ENCODE assay signal across 31 mouse cellular contexts in the genomic region with DNA sequence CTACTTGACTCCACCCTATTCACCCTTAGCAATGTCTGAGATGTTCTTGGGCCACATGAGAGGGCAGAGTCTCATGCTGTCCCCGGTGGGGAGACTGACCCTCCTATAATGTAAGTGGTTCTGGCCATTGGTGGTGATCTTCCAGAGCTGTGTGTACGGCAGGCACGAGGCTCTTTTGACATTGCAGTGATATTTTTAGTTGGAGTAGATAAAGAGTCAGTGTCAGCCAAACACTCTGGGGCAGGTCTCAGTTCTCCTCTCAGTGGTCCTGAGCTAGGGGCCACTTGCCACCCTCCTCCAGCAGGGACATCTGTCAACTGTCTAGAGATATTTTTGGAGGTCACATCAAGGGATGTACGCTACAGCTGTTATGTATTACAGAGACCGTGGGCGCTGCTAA. TPM values are rescaled to one million over a fixed set of nuclear protein-coding genes. Genes with fewer than 3 reads are reported as not detected.
DNase-seq lines count a peak whose midpoint lies in the region; ATAC-seq and TF ChIP-seq lines count a peak whose summit lies in the region.
"Had no signal": no experiment of that assay in that cellular context is flagged by ENCODE, and none has a peak within 500 bp of the region (broad histone marks: within the 10 kb centered on the region; RNA-seq: fewer than 3 reads in every experiment).

No protein-coding gene starts in this region.

- 55% methylated on average over 6 of the region's 6 CpGs for WGBS in bone marrow, adult 2 months
- WGBS in heart, embryonic 13.5 days, result 31% methylated on average over 6 of the region's 6 CpGs

- 0 out of 2 replicates have a peak, but pooled peaks have one; percentile 23 for TF ChIP-seq POLR2A in bone marrow, adult 2 months (IDR thresholded peaks at IDR 0.05; ENCODE audit: borderline replicate concordance, control insufficient read depth, low read depth, low read length)

- H3K36me3 ChIP-seq in heart, embryonic 13.5 days, result no peaks in the 10 kb centered on the region
- H3K36me3 ChIP-seq: embryonic facial prominence, embryonic 13.5 days; G1E; hindbrain, embryonic 13.5 days; limb, embryonic 12.5 days; midbrain, embryonic 13.5 days; neural tube, embryonic 15.5 days; stomach, embryonic 15.5 days had no signal

- no peak overlapping the region for H3K4me3 ChIP-seq in bone marrow, adult 2 months (replicated peaks; ENCODE audit: control insufficient read depth, low read depth, low read length)
- no peak overlapping the region for H3K4me3 ChIP-seq in heart, embryonic 13.5 days
- H3K4me3 ChIP-seq: embryonic facial prominence, embryonic 13.5 days; erythroblast, embryonic 14.5 days; gastrocnemius, adult 2 months; hindbrain, embryonic 13.5 days; limb, embryonic 12.5 days; midbrain, embryonic 13.5 days; neural tube, embryonic 15.5 days; stomach, embryonic 15.5 days had no signal

- intact Hi-C loops in heart, postnatal 25 days (cut with DNase I), result loop anchor here (2.0 kb wide), 1 partner anchor 30 kb away; a partner anchor contains a TSS
- intact Hi-C loops in left cerebral cortex, postnatal 25 days (cut with DNase I), result no loop called here

- TF ChIP-seq CTCF in bone marrow, adult 2 months (IDR thresholded peaks at IDR 0.05; ENCODE audit: control insufficient read depth, insufficient read depth, low read length), result no peak

- peaks cover 11% of the 10 kb centered on the region; the same call in 1 of the 2 replicates for H3K4me1 ChIP-seq in bone marrow, adult 2 months (ENCODE audit: control insufficient read depth, insufficient read depth, low read length)
- H3K4me1 ChIP-seq in heart, embryonic 13.5 days, result peaks cover 30% of the 10 kb centered on the region
- H3K4me1 ChIP-seq: embryonic facial prominence, embryonic 13.5 days; limb, embryonic 12.5 days; midbrain, embryonic 13.5 days had no signal

- peak; percentile 96 for DNase-seq in heart, adult 11 months
- no peak for DNase-seq in heart, postnatal 25 days (ENCODE audit: low spot score)
- peak; percentile 25 for DNase-seq in heart, postnatal 4 days
- DNase-seq in cerebellum, adult 8-10 months, result no peak
- DNase-seq in left cerebral cortex, postnatal 25 days (ENCODE audit: low spot score in 2 of 2), result no peak
- DNase-seq: adrenal gland, postnatal 10 days; cerebellum, adult 11 months; cerebellum, adult 9-11 months; embryo, embryonic 11 days; gastrocnemius, adult 2 months; gastrocnemius, postnatal 36 days; kidney, adult 9 months; kidney, postnatal 14 days; lung, postnatal 10 days; retina, postnatal 1 day; right cerebral cortex, postnatal 14 days; thymus, postnatal 14 days had no signal

- peak overlapping the region; percentile 95 for H3K27ac ChIP-seq in bone marrow, adult 2 months (ENCODE audit: control insufficient read depth, insufficient read depth, low read depth, low read length, poor library complexity)
- H3K27ac ChIP-seq in heart, embryonic 13.5 days (replicated peaks), result peak overlapping the region; percentile 76
- H3K27ac ChIP-seq: embryonic facial prominence, embryonic 13.5 days; hindbrain, embryonic 13.5 days; limb, embryonic 12.5 days; macrophage; midbrain, embryonic 13.5 days; neural tube, embryonic 15.5 days; stomach, embryonic 15.5 days had no signal

- no peak for ATAC-seq in heart, embryonic 13.5 days (ENCODE audit: extremely low read depth, insufficient number of reproducible peaks, low FRiP score, low TSS enrichment)
- ATAC-seq: forebrain, embryonic 16.5 days; intestine, postnatal 0 days; midbrain, embryonic 13.5 days had no signal

- H3K9me3 ChIP-seq in heart, embryonic 13.5 days, result no peaks in the 10 kb centered on the region
- H3K9me3 ChIP-seq: embryonic facial prominence, embryonic 13.5 days; G1E; limb, embryonic 12.5 days; midbrain, embryonic 13.5 days; neural tube, embryonic 15.5 days; stomach, embryonic 15.5 days had no signal

- no peak overlapping the region for H3K4me2 ChIP-seq in heart, embryonic 13.5 days
- H3K4me2 ChIP-seq: embryonic facial prominence, embryonic 13.5 days; hindbrain, embryonic 13.5 days; limb, embryonic 12.5 days; midbrain, embryonic 13.5 days; neural tube, embryonic 15.5 days; stomach, embryonic 15.5 days had no signal

- H3K27me3 ChIP-seq in heart, embryonic 13.5 days (replicated peaks), result no peaks in the 10 kb centered on the region
- H3K27me3 ChIP-seq: embryonic facial prominence, embryonic 13.5 days; hindbrain, embryonic 13.5 days; limb, embryonic 12.5 days; midbrain, embryonic 13.5 days; neural tube, embryonic 15.5 days; stomach, embryonic 15.5 days had no signal

- no peak overlapping the region for H3K9ac ChIP-seq in heart, embryonic 13.5 days
- H3K9ac ChIP-seq: embryonic facial prominence, embryonic 13.5 days; hindbrain, embryonic 13.5 days; limb, embryonic 12.5 days; midbrain, embryonic 13.5 days; neural tube, embryonic 15.5 days; stomach, embryonic 15.5 days had no signal

RNA-seq across cellular contexts. Expression of a gene that starts 28.2 kb away (rescaled TPM):
- under 1 TPM; 0.14 to 0.26 TPM for total RNA-seq in heart, postnatal 25 days (2021)
- polyA plus RNA-seq in bone marrow, adult 2 months (2011; ENCODE audit: insufficient read depth, insufficient read length, low replicate concordance, missing spikeins), result 4.4 and 11.8 TPM in 2 replicates
- polyA plus RNA-seq in heart, embryonic 13.5 days (2015; fragmentation: Nextera tagmentation; extraction: Ambion mirVana), result not detected in 2 replicates
- total RNA-seq in heart, postnatal 4 days (2021), result under 1 TPM in 1 of 2 experiments, not detected in 1; 0.11 TPM
- under 1 TPM; 0.27 to 0.41 TPM for total RNA-seq in left cerebral cortex, postnatal 25 days (2021)
- total RNA-seq: gastrocnemius, adult 2 months; gastrocnemius, postnatal 36 days had no signal
- polyA plus RNA-seq: erythroblast, embryonic 14.5 days; forebrain, embryonic 11.5 days; G1E; limb, embryonic 12.5 days; macrophage had no signal

RNA-seq across cellular contexts. Expression of a gene that starts 29.0 kb away (rescaled TPM):
- 100 to 1,000 TPM; 180 to 257 TPM for total RNA-seq in heart, postnatal 25 days (2021)
- 69.2 and 70.5 TPM in 2 replicates for polyA plus RNA-seq in bone marrow, adult 2 months (2011; ENCODE audit: insufficient read depth, insufficient read length, low replicate concordance, missing spikeins)
- polyA plus RNA-seq in heart, embryonic 13.5 days (2015; fragmentation: Nextera tagmentation; extraction: Ambion mirVana), result 80.6 and 81.1 TPM in 2 replicates
- 10 to 100 TPM; 56.6 to 66.4 TPM for total RNA-seq in heart, postnatal 4 days (2021)
- total RNA-seq in left cerebral cortex, postnatal 25 days (2021), result 10 to 100 TPM; 58.1 to 61.1 TPM

Comparison
In these comparisons a context has a peak if more than half of its experiments do, and no peak if none do; other contexts are left out.
1. DNase-seq: peak in heart, adult 11 months (single experiment) and heart, postnatal 4 days (single experiment); none in heart, postnatal 25 days (single experiment), cerebellum, adult 8-10 months (single experiment) and left cerebral cortex, postnatal 25 days (0 of 2).